Comparison of ENCODE assay signal across 34 mouse cellular contexts in genomic region chr4:53547381-53547780, GRCm38 (mm10).
"Had no signal": no experiment of that assay in that cellular context is flagged by ENCODE, and none has a peak within 500 bp of the region (broad histone marks: within the 10 kb centered on the region; RNA-seq: fewer than 3 reads in every experiment).

No protein-coding gene starts in this region.

- H3K36me3 ChIP-seq: heart, embryonic 15.5 days; intestine, embryonic 15.5 days had no signal

- DNase-seq: heart, postnatal 14 days; heart, postnatal 36 days; heart, postnatal 4 days; kidney, adult 11 months; kidney, adult 18-20 months; kidney, adult 2 months; kidney, adult 8-10 months; kidney, adult 9 months; kidney, postnatal 10 days; kidney, postnatal 14 days; kidney, postnatal 25 days; kidney, postnatal 36 days; kidney, postnatal 4 days; layer of hippocampus, adult 9-11 months; layer of hippocampus, postnatal 36 days had no signal

- H3K4me2 ChIP-seq: heart, embryonic 11.5 days; heart, embryonic 12.5 days; heart, embryonic 13.5 days; heart, embryonic 15.5 days; hindbrain, embryonic 12.5 days; hindbrain, embryonic 13.5 days; hindbrain, embryonic 14.5 days; hindbrain, embryonic 15.5 days; intestine, embryonic 15.5 days; kidney, embryonic 15.5 days had no signal

- H3K9ac ChIP-seq: heart, embryonic 12.5 days; heart, embryonic 13.5 days; heart, embryonic 15.5 days; hindbrain, embryonic 12.5 days; hindbrain, embryonic 13.5 days; hindbrain, embryonic 14.5 days; hindbrain, embryonic 15.5 days; intestine, embryonic 15.5 days; kidney, embryonic 15.5 days had no signal

- ATAC-seq: hindbrain, embryonic 16.5 days; hindbrain, postnatal 0 days; inflammation-experienced regulatory T-cells, adult 6 months; intestine, embryonic 15.5 days; intestine, embryonic 16.5 days; intestine, postnatal 0 days had no signal

- H3K27me3 ChIP-seq: heart, embryonic 12.5 days; heart, embryonic 13.5 days; heart, embryonic 15.5 days; hindbrain, embryonic 12.5 days; hindbrain, embryonic 13.5 days; hindbrain, embryonic 15.5 days; intestine, embryonic 15.5 days; kidney, embryonic 15.5 days had no signal

- H3K4me1 ChIP-seq: heart, embryonic 10.5 days; hindbrain, embryonic 10.5 days; hindbrain, embryonic 12.5 days; hindbrain, embryonic 13.5 days; hindbrain, embryonic 15.5 days; intestine, embryonic 15.5 days; kidney, embryonic 15.5 days had no signal

- H3K9me3 ChIP-seq: heart, embryonic 10.5 days; heart, embryonic 12.5 days; heart, embryonic 13.5 days; heart, embryonic 15.5 days; hindbrain, embryonic 10.5 days; hindbrain, embryonic 12.5 days; hindbrain, embryonic 13.5 days; hindbrain, embryonic 15.5 days; intestine, embryonic 15.5 days; kidney, embryonic 15.5 days had no signal

- H3K27ac ChIP-seq: heart, embryonic 10.5 days; heart, embryonic 13.5 days; heart, embryonic 15.5 days; hindbrain, embryonic 10.5 days; hindbrain, embryonic 12.5 days; hindbrain, embryonic 13.5 days; hindbrain, embryonic 14.5 days; hindbrain, embryonic 15.5 days; hindbrain, postnatal 0 days; intestine, embryonic 15.5 days; kidney, embryonic 15.5 days; kidney, postnatal 0 days had no signal

- H3K4me3 ChIP-seq: heart, embryonic 10.5 days; heart, embryonic 12.5 days; heart, embryonic 13.5 days; heart, embryonic 15.5 days; hindbrain, embryonic 10.5 days; hindbrain, embryonic 12.5 days; hindbrain, embryonic 13.5 days; hindbrain, embryonic 15.5 days; intestine, embryonic 15.5 days; kidney, embryonic 15.5 days; layer of hippocampus, adult 2 months had no signal
